Mouse (Mus musculus): ENCODE measurements around the gene P3h2. TPM values are rescaled to one million over a fixed set of nuclear protein-coding genes. Genes with fewer than 3 reads are reported as not detected.

P3h2 gene
- polyA plus RNA-seq, 2 experiments, result 8.4 to 14.6 TPM

DNA sequence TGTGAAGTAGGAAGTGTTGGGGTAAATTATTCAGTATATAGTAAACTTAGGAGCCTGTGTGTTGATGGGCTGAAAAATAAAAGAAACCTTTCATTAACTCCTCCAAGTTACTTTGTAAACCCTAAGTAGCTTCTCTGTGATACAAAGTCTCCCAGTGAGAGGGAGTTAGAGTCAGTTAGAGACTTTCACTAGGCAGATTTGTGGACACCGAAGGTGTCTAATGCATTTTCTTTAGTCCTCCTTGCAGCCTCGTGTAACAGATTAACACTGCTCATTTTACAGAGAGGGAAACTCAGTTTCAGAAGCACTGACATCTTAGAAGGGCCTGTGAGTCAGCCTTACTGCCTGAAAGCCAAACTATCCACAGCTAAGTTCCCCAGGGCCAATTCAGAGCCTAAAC lies 20.4 kb downstream of the P3h2 start:
- Histone ChIP-seq H3K4me3 (replicated peaks; ENCODE audit: low read length) (no peak overlapping the region), H3K9me3 (ENCODE audit: control insufficient read depth, low read length) (no peaks in the 10 kb centered on the region), H3K9ac (ENCODE audit: low read depth, low read length, severe bottlenecking) (no peak overlapping the region), H3K4me1 (ENCODE audit: control insufficient read depth, insufficient read depth, low read length) (peaks cover 9% of the 10 kb centered on the region), H3K36me3 (ENCODE audit: control insufficient read depth, insufficient read depth, low read length) (no peaks in the 10 kb centered on the region), H3K4me2 (replicated peaks; ENCODE audit: low read depth, low read length, severe bottlenecking) (no peak overlapping the region), H3K27me3 (ENCODE audit: control insufficient read depth, insufficient read depth, low read length) (no peaks in the 10 kb centered on the region), H3K27ac (replicated peaks; ENCODE audit: low read depth, low read length) (no peak overlapping the region)
- 38% methylated on average over 2 of the region's 2 CpGs for WGBS
- ATAC-seq (ENCODE audit: low FRiP score, low read depth) (no peak), DNase-seq (ENCODE audit: low spot score) (no peak)
- no peak for TF ChIP-seq POLR2A (IDR thresholded peaks at IDR 0.05; ENCODE audit: borderline replicate concordance, extremely low read depth, insufficient read depth, insufficient read length)

DNA sequence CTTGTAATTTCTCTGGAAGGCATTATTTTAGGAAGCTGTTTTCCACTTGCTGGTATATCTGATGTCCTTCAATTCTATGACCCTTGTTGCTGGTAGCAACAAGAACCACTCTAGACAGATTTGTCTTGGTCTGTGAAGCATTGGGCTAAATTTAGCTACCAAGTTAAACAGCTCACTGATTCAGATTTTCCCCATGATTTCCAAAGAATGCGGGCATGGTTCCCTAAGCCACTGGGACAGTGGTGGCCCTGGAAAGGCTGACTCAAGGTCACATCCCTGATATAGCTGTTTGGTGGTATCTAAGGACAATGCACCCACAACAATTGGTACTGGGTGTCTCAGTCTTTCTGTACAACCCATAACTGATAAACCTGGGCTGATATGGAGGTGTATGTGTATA lies 22.8 kb downstream of the P3h2 start:
- H3K4me2 ChIP-seq (replicated peaks; ENCODE audit: low read depth, low read length, severe bottlenecking), result no peak overlapping the region
- DNase-seq (ENCODE audit: low spot score) (no peak), ATAC-seq (ENCODE audit: low FRiP score, low read depth) (no peak)

GRCm38 (mm10) chr16:26082391-26082790 lies 23.2 kb downstream of the P3h2 start:
- Histone ChIP-seq H3K27ac (replicated peaks; ENCODE audit: low read depth, low read length) (no peak overlapping the region), H3K36me3 (ENCODE audit: control insufficient read depth, insufficient read depth, low read length) (no peaks in the 10 kb centered on the region), H3K9me3 (ENCODE audit: control insufficient read depth, low read length) (no peaks in the 10 kb centered on the region), H3K4me3 (replicated peaks; ENCODE audit: low read length) (no peak overlapping the region), H3K27me3 (ENCODE audit: control insufficient read depth, insufficient read depth, low read length) (no peaks in the 10 kb centered on the region), H3K9ac (ENCODE audit: low read depth, low read length, severe bottlenecking) (no peak overlapping the region), H3K4me2 (replicated peaks; ENCODE audit: low read depth, low read length, severe bottlenecking) (no peak overlapping the region), H3K4me1 (ENCODE audit: control insufficient read depth, insufficient read depth, low read length) (peaks cover 13% of the 10 kb centered on the region)
- ATAC-seq (ENCODE audit: low FRiP score, low read depth) (no peak), DNase-seq (ENCODE audit: low spot score) (no peak)
- no peak for TF ChIP-seq POLR2A (IDR thresholded peaks at IDR 0.05; ENCODE audit: borderline replicate concordance, extremely low read depth, insufficient read depth, insufficient read length)

More for the DNA sequence above, 22.8 kb downstream of the P3h2 start:
- Histone ChIP-seq H3K36me3 (ENCODE audit: control insufficient read depth, insufficient read depth, low read length) (no peaks in the 10 kb centered on the region), H3K27me3 (ENCODE audit: control insufficient read depth, insufficient read depth, low read length) (no peaks in the 10 kb centered on the region), H3K9ac (ENCODE audit: low read depth, low read length, severe bottlenecking) (no peak overlapping the region), H3K9me3 (ENCODE audit: control insufficient read depth, low read length) (no peaks in the 10 kb centered on the region), H3K27ac (replicated peaks; ENCODE audit: low read depth, low read length) (no peak overlapping the region), H3K4me1 (ENCODE audit: control insufficient read depth, insufficient read depth, low read length) (peaks cover 13% of the 10 kb centered on the region), H3K4me3 (replicated peaks; ENCODE audit: low read length) (no peak overlapping the region)
- no peak for TF ChIP-seq POLR2A (IDR thresholded peaks at IDR 0.05; ENCODE audit: borderline replicate concordance, extremely low read depth, insufficient read depth, insufficient read length)
- WGBS, result 97% methylated on average over 1 of the region's 1 CpGs

DNA sequence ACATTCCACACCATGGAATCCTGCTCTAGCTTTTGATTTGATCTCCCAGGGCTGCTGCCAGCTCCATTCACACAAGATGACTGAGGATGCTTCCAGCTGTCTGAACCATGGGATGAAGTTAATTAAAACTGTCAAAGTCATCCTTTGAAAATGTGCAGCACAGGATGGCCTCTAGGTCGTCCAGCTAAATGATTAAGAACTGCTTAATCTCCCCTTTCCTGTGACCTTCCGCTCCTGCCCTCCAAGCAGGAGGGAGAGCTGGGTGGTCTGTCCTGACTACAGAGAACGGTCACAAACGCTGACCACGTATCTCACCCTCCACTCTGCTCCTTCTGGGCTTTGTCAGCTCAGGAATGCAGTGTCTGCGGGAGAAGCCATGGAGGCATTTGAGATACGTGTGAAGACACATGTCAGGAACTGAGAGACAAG lies 26.6 kb downstream of the P3h2 start:
- H3K4me1 ChIP-seq (ENCODE audit: control insufficient read depth, insufficient read depth, low read length), result peaks cover 4% of the 10 kb centered on the region; the same call in 1 of the 2 replicates
- no peak overlapping the region for H3K9ac ChIP-seq (ENCODE audit: low read depth, low read length, severe bottlenecking)
- H3K9me3 ChIP-seq (ENCODE audit: control insufficient read depth, low read length), result no peaks in the 10 kb centered on the region
- TF ChIP-seq POLR2A (IDR thresholded peaks at IDR 0.05; ENCODE audit: borderline replicate concordance, extremely low read depth, insufficient read depth, insufficient read length), result no peak
- no peak overlapping the region for H3K27ac ChIP-seq (replicated peaks; ENCODE audit: low read depth, low read length)
- DNase-seq (ENCODE audit: low spot score) (no peak), ATAC-seq (ENCODE audit: low FRiP score, low read depth) (peak; percentile 41; the same call in 1 of the 2 replicates)
- H3K4me3 ChIP-seq (replicated peaks; ENCODE audit: low read length), result no peak overlapping the region
- 13% methylated on average over 7 of the region's 7 CpGs for WGBS
- H3K27me3 ChIP-seq (ENCODE audit: control insufficient read depth, insufficient read depth, low read length), result no peaks in the 10 kb centered on the region
- H3K36me3 ChIP-seq (ENCODE audit: control insufficient read depth, insufficient read depth, low read length), result no peaks in the 10 kb centered on the region
- no peak overlapping the region for H3K4me2 ChIP-seq (replicated peaks; ENCODE audit: low read depth, low read length, severe bottlenecking)

DNA sequence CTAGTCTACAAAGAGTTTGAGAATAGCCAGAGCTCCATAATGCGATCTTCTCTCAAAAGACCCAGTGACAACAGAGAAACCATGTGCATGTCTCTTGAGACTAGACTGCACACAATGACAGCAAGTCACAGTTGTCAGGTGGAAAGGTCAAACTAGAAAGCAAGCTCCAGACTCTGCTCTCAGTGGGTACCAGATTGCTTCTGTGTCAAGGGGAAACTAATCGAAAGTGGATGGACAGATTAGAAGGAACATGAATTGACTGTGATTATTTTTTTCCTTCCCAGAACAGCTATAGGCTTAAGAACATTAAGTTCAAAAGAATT lies 27.5 kb downstream of the P3h2 start:
- Histone ChIP-seq H3K9me3 (ENCODE audit: control insufficient read depth, low read length) (no peaks in the 10 kb centered on the region), H3K27ac (replicated peaks; ENCODE audit: low read depth, low read length) (no peak overlapping the region), H3K4me3 (replicated peaks; ENCODE audit: low read length) (no peak overlapping the region), H3K9ac (ENCODE audit: low read depth, low read length, severe bottlenecking) (no peak overlapping the region), H3K4me1 (ENCODE audit: control insufficient read depth, insufficient read depth, low read length) (peaks cover 4% of the 10 kb centered on the region; the same call in 1 of the 2 replicates), H3K4me2 (replicated peaks; ENCODE audit: low read depth, low read length, severe bottlenecking) (no peak overlapping the region), H3K36me3 (ENCODE audit: control insufficient read depth, insufficient read depth, low read length) (no peaks in the 10 kb centered on the region), H3K27me3 (ENCODE audit: control insufficient read depth, insufficient read depth, low read length) (no peaks in the 10 kb centered on the region)
- 31% methylated on average over 2 of the region's 2 CpGs for WGBS
- DNase-seq (ENCODE audit: low spot score), result peak; percentile 6
- TF ChIP-seq POLR2A (IDR thresholded peaks at IDR 0.05; ENCODE audit: borderline replicate concordance, extremely low read depth, insufficient read depth, insufficient read length), result no peak
- no peak for ATAC-seq (ENCODE audit: low FRiP score, low read depth)

Data from limb, embryonic 14.5 days (tissue).